Mouse (Mus musculus) ovary, postnatal 10 days (tissue): ENCODE measurements around the gene Lonp2.

ENCODE experiments used
- DNase-seq: peaks from one replicate; pipeline ENCODE4 v3.0.0; 2022; ENCODE audit warnings: low spot score

Gene Lonp2

DNA sequence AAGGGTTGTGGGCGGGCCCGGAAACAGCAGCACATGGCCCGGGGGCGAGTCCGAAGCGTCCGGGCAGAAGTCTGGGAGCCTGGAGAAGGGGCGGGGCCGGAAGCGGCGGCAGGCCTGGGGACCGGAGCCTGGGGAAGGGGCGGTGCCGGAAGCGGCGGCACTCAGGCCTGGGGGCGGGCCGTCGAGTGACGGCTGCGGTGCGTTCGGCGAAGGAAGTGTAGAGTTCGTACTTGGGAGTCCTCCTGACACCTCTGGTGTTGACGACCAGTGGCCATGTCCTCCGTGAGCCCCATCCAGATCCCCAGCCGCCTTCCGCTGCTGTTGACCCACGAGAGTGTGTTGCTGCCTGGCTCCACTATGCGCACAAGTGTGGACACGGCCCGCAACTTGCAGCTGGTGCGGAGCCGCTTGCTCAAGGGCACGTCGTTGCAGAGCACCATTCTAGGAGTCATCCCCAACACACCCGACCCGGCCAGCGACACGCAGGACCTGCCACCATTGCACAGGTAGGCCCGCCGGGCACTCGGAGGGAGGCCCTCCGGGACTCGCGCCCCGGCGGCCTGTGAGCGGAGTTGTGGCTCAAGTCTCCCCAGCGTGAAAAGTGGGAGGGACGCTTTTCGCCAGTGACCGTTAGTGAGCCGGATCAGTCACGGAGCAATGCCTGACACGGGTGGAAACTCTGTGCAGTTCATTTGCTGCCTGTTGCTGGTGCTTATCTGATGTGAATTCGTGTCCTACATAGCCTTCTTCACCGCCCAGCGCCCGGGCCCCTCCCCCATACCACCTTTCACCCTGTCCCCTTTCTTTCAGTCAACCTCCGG is at the start of gene Lonp2:
TSS of gene Lonp2 (plus strand) at position 133 of the 821 bp plus-strand sequence.
- peak; percentile 84 for DNase-seq

DNA sequence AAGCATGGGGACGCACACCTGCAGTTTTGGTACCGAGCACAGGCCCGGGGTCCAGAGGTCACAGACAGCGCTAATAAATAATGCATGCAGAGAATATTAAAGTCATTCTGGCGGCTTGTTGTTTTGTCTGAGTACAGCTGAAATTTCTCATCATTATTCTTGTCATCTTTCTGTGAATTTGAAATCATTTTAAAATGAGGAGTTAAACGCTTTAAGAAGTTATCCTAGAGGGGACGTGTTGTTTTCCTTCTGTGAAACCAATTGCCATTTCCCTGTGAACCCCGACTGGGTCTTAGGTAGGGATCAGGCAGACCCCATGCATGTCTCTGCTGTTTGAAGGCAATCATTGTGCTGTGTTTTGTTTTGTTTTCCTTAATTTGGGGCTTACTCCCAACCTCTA is 46.3 kb upstream of the Lonp2 start:
- no peak for DNase-seq

DNA sequence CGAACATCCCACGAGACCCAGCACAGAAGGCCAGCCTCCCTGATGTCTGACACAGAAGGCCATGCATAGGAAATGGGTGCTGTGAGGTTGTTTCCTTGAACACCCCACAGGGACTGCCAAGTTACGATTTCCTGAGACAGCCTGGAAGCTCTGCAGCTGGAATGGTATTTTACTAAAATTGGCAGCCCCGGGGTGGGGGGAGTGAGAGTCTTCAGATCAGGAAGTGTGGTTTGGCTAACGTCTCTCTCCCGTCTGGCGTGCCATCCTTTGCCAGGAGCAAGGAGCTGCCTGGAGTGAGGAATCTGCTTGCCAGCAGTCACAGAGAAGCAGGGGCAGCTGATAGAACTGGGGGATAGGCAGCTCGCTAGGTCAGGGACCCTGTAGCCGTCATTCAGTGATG is 45.8 kb upstream of the Lonp2 start:
- no peak for DNase-seq

DNA sequence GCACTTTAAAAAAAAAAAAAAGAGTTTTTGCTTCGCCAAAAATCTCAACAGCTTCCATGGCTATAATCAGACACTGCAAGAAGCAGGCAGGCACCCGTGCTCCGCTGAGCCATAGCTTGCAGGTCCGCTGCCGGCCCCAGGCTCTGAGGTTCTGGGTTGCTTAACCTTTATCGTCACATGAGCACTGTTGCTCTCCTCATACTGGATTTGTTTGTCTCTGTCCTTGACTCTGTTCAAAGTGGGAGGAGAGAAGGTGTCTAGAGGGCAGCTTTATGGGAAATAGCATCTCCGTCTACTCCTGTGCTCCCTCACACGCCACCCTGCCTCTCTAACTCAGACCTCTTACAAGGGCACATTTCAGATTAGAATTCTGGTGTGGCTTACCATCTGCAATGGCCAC is 45.1 kb upstream of the Lonp2 start:
- DNase-seq: no peak

DNA sequence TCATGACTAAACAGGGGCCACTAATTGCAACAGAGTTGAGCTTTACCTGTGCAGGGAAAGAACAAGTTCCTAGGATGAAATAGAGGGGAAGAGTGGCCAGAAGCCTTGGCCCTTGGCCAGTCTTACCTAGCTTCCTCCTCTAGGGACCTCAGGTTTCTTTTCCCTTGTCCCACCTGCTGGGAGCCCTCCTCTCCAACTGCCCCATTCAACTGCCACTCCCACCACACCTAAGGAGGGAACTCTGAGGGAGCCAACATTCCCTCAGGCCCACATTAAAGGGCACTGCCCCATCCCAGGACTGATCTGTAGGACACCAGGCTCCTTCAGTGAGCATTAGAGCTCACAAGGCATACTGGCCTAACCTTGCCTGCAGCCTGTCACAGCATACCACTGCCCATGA is 43.4 kb upstream of the Lonp2 start, which contains the start of gene Abcc12:
TSS of gene Abcc12 (minus strand) at position 229 of the 400 bp plus-strand sequence.
- DNase-seq: no peak

DNA sequence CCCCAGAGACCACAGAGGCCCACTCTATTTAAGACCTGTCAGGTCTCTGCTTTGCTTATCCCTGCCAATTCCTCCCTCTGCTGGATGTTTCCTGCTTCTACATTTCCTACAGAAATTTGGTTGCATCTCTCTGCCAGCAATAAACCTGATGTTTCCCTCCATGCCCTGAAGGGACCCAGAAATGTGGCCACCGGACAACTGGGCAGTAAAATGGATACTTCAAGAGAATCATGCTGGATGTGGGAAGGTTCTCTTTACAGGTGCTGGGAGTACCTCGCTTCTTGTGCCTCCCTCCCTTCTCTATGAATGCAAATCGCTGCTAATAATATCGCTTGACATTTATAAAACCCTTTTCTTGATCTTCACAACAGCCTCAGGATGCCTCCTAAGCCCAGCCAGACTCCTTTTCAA is 41.9 kb upstream of the Lonp2 start:
- DNase-seq: no peak

DNA sequence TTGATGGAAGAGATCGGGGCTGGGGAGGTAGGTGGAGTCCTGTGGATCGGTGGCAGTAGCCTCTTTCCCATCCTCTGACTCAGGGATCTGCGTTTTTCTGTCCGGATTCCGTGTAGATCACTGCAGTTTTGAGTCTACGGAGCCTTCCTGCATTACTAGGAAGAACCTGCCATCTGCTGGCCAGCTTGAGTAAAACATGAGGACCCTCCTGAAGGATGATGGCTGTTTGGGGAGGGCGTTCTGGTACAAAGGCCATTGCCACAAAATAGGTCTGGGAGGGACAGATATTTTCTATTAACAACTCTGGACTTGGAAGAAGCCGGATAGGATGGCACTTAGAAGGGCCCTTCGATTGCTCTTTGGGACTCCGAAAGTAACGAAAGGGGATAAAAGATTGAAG is 38.7 kb upstream of the Lonp2 start:
- peak; percentile 39 for DNase-seq

DNA sequence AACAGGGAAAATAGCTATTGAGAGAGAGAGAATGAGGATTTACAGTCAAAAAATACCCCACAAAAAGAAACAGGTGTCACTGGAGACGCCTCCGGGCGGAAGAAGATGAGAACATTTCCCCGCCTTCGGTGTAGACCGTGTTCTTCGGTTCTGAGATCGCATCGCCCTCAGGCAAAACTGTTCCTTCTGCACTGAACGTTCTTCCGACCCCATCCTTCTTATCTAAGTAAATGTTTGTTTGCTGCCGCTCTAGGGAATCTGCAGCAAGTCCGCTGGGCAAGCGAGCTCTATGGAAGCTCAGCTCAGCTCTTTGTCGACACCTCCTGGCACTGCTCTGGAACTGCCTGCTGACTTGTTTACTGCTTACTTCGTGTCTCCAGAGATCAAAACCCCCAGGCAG is 38.3 kb upstream of the Lonp2 start:
- peak; percentile 21 for DNase-seq

DNA sequence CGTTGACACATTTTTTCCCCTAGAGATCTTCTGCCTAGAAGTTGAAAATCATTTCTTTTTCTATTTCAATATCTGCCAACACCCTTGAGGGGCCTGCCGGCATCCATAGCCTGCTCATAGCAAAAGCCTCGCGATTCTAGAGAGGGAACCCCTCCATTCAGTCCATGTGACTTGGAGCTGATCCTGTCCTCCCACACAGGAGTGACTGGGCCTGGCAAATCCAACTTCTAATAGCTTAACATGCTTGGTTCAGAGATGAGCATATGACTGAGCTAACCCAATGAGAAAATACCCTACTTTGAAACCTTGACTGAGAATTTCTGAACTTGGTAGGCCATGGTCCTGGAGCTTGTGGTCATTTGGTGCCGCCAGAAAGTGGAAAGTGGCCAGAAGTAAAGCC is 37.8 kb upstream of the Lonp2 start:
- no peak for DNase-seq

DNA sequence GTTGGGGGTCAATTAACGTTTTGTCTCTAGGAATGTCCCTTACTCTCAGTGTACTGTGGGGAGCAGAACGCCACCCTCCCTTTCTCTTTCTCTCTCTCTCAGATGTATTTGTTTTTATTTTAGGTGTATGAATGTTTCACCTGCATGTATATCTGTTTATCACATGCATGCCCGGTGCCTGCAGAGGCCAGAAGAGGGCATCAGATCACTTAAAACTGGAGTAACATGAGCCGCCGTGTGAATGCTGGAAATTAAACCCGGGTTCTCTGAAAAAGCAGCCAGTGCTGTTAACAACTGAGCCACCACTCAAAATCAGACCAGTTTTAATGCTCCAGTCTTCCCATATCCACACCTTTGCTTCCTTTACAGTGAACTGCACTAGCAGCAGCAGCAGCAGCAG is 37.2 kb upstream of the Lonp2 start:
- DNase-seq: no peak

DNA sequence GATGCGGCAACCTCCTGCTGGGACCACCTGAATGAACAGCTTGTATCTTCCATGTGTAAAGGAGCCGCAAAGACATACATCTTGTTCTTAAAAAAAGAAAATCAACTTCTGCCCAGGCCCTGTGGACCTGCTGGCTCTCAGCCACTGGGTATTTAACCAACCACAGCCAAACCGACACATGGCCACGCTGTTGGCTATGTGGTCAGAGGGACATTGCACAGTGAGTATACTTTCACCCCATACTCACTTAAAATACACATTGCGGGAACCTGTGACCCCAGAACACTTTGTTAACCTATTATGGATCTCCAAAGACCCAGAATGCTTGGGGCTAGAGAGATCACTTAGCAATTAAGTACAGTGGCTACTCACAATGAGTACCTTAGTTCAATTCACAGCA is 35.5 kb upstream of the Lonp2 start:
- no peak for DNase-seq

DNA sequence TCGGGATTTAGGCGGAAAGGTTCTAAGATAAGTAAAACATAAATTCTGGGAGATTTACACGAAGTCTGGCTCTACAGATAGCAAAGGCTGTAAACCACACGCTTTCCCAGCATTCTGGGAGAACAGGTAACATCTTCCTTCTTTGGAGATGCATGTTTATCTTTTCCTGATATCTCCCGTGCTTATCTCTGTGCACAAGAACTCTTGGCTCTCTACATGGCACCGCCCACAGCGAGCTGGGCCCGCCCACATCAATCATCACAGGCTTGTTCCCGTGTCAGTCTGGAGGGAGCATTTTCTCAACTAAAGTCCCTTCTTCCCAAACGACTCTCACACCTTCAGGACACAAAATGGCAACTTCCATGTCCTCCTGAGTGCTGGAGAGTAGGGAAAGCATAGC is 30.7 kb upstream of the Lonp2 start:
- DNase-seq: no peak

DNA sequence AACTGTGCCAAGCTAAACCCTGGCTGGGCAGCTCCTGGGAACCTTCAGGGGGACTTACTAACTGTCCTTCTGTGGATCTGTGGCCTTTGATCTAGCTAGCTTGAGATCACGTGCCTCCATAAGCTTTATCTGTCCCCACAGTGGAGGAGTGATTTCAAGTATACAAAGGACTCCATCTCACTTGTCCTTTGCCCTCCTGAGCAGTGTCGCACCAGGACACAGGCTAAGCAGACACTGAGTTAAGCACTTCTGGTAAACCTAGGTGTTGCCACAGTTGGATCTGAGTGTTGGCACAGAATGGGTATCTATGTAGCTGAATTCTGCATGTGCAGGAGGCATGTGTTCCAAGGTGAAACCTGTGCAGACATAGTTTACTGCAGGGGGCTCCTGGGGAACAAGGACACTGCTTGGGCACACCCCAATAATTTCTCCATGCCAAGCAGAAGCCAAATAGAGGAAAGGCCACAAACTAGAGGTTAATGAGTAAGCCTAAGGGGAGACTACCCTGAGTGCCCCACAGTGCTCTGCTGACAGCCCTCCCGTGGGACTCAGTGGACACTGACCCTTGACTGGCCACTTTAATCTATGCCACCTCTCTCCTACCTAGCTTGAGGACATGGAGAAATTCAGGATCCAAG is 29.6 kb upstream of the Lonp2 start:
- no peak for DNase-seq

DNA sequence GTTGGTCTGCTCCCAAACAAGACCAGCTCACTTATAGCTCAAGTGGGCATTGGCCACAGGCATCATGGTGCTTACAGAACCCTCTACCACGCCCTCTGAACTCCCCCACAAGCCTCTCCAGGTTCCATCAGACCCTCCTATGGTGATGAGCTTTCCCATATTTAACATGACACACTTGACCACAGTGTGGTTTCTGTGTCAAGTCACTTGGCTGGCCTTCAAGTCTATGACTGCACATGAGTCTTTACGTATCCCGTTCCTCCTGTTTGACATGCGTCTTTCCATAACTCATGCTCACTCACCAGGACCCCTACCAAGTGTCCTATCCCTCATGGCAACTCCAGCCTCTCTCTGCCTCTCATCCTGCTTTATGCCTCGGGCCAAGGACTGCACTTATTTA is 28.2 kb upstream of the Lonp2 start:
- DNase-seq: no peak

DNA sequence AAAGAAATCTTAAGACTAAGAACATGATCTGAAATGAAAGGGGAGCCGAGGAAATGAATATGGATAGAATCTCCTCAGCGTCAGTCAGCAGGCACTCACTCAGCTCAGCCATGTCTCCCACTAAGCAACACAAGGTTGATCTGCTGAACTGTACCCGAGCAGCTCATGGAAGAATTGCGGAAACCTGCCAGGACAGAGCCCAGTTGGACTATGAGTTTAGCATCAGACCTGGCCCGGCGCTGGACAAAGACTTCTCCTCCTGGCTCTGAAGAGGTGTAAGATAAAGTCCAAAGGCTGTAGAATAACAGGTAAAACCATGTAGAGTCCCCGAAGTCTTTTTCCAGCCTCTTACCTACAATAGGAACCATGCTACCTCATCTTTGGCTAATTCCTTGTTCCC is 26.2 kb upstream of the Lonp2 start:
- no peak for DNase-seq

DNA sequence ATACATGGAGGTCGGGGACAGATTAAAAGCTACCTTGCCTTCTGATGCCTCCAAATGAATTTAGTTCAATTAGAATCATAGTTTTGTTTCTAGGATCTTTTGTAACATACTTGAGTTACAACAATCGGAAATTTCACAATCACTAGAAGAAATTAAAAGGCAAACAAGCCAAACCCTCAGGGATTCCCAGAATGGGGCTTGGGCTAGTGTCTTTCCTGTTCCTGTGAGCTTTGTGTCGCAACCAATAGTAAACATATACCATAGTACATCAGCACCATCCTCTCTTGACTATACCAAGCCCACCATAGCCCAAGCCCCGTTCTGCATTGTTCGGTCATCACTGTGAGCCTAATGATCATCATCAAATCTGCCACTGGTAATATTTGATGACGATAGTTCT is 24.5 kb upstream of the Lonp2 start:
- DNase-seq: no peak

DNA sequence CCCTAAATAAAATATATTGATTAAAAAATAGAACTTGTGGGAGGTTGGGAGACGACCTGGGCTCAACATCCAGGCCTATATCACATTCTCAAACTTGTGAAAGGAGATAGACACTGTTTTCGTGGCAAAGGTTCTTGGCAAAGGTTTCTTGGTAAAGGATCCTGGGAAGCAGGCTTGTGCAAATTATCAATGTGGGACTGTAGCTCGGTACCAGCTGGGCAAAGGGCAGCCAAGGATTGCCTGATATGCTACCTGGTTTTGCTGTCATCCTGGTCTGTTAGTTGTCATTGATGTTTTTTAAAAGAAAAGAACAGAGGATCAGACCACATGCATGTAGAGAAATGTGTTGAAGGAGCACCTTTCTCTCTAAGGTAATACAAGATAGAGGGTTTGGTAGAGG is 23.5 kb upstream of the Lonp2 start:
- DNase-seq: no peak

DNA sequence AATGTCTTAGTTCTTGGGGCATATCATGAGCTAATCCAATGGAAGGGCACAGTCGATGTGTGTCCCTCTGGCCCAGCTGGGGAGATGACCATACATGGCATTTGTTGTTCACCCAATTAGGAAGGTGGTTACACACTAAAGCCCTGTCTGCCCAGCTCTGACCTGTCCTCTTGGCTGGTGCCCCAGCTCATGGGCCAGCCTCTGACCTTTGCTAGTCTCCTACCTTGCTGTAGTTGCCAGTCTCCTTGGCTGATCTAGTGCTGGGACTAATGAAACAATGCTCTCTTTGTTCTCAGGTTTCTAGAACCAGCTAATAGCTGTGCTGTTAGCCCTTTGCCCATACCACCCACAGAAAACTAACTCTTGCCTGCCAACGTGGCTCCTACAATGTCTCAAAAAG is 20.7 kb upstream of the Lonp2 start:
- DNase-seq: no peak

DNA sequence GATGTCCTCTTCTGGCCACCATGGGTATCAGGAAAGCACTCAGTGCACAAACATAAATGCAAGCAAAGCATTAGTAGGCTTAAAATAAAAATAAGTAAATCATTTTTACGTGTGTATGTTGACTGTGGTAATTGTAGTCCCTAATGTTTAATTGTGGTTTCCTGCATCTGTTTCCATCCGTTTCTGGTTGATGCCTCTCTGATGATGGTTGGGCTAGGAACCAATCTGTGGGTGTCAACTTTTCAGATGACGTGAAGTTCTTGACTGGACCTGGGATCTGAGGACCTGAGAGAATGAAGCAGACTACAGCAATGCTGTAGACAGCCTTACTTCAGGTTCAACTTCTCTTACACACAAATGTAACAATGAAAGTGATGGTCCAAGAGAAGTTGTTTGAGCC is 19.2 kb upstream of the Lonp2 start:
- no peak for DNase-seq

DNA sequence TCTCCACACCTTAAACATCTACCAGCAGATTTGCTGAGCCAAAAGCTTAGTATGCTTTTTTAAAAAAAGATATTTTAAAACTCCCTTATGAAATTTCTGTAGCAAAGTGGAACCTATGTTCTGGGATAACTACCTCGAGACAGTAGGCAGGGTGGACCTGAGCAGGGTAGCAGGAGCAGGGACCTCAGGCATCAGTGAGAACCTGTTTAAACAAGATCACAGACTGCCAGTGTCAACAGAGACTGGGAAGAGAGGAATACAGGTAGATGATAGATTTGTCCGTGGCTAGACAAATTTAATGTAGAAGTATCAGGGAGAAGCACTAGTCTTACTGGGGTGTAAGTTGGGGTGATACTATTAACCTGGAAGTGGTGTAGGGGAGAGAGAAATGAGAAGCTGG is 10.0 kb upstream of the Lonp2 start:
- DNase-seq: no peak

DNA sequence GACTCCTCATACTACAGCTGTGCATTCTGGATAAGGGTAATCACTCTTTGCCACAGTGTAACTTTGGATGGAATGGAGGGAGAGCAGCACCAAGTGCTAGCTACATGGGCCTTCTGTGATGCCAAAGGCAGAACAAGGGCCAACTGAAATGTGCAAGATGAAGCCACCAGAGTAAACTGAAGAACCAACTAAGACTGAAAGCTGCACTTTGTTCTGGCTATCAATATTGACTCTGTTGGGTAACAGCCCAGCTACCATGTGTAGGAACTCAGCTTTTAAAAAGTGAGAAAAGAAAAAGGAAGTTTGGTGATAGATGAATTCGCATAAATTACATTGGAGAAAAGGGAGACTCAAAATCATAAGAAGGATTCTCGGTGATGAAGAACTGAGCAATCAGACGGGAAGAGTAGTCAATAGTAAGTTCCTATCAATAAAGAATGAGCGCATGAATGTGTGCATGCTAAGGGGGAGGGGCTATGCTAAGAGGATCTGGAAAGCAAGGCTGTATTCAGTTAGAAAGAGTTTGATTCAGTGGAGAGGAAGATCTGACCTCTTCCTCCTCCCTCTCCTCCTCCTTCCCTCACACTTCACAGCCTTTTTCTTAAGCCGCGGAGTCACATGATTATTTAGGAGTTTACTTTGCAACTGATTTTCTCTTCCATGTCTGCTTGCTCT is 8.6 kb upstream of the Lonp2 start:
- DNase-seq: no peak

DNA sequence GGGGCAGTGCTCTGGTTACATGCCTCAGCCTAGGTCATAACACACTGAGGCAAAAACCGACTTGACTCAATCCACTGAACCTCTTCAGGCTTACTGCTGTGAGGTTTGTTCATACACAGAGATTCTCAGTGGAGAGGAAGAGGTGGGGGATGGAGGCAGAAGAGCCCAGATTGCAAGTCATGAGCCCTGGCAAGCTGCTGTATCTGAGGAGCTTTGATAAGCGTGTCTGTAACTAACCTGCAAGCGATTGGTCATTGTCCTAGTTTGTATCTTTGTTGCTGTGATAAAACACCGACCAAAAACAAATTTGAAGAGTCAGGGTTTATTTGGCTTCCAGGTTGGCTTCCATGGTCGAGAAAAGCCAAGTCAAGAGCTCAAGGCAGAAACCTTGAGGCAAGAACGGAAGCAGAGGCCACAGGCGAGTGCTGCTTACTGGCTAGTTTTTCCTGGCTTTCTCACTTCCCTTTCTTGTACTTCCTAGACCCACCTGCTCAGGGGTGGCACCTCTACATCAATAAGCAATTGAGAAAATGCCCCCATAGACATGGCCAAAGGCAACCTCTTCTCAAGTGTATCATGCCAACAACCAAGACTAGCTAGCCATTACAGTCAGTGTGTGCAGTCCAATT is 6.0 kb upstream of the Lonp2 start:
- DNase-seq: no peak

DNA sequence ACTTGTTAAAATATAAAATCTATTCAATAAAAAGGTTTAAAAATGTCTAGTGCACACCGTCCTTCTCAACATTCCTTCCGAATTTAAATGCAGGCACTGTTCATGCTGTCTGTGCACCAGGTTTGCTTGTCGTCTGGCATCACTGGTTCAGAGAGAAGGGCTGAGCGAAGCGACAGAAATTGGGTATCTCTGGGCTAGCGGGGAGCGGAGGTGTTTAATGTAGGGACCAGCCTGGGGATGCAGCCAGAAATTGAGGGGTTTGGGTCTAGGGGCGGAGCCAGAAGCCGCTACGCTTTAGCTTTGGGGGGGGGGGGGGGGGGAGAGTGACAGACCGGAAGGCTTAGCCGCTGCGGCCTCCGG is 312 bp upstream of the Lonp2 start:
- DNase-seq: no peak
